14 mouse cellular contexts compared by ENCODE assay signal in genomic region chr1:134992046-134992645, GRCm38 (mm10). TPM values are rescaled to one million over a fixed set of nuclear protein-coding genes. Genes with fewer than 3 reads are reported as not detected.
DNase-seq lines count a peak whose midpoint lies in the region; ATAC-seq and TF ChIP-seq lines count a peak whose summit lies in the region.
"Had no signal": no experiment of that assay in that cellular context is flagged by ENCODE, and none has a peak within 500 bp of the region (broad histone marks: within the 10 kb centered on the region; RNA-seq: fewer than 3 reads in every experiment).

No protein-coding gene starts in this region.

- no peaks in the 10 kb centered on the region; the same call in 1 of the 2 replicates for H3K27me3 ChIP-seq in thymus, adult 2 months (ENCODE audit: control insufficient read depth, insufficient read depth, low read length)
- peaks cover 20% of the 10 kb centered on the region for H3K27me3 ChIP-seq in midbrain, embryonic 13.5 days
- H3K27me3 ChIP-seq in midbrain, embryonic 10.5 days (ENCODE audit: low read depth, poor library complexity, severe bottlenecking), result peaks cover 60% of the 10 kb centered on the region
- 0 out of 2 replicates have a peak, but pooled peaks cover 9% of the 10 kb centered on the region for H3K27me3 ChIP-seq in lung, postnatal 0 days (replicated peaks; ENCODE audit: insufficient read depth, low read length)

- TF ChIP-seq CTCF in thymus, adult 2 months (IDR thresholded peaks at IDR 0.05; ENCODE audit: borderline replicate concordance, control insufficient read depth, extremely low read depth, insufficient read depth, low read length, poor library complexity), result no peak
- TF ChIP-seq CTCF in lung, postnatal 0 days (IDR thresholded peaks at IDR 0.05), result no peak

- no peak overlapping the region for H3K9ac ChIP-seq in midbrain, embryonic 13.5 days (replicated peaks)
- no peak overlapping the region for H3K9ac ChIP-seq in lung, postnatal 0 days (replicated peaks; ENCODE audit: low read depth)
- H3K9ac ChIP-seq: hindbrain, embryonic 15.5 days; lung, embryonic 14.5 days had no signal

- peak; percentile 14 for DNase-seq in thymus, postnatal 25 days
- no peak for DNase-seq in thymus, adult 2 months
- DNase-seq in heart, postnatal 14 days, result peak; percentile 23 to 32
- DNase-seq in kidney, postnatal 10 days, result peak; percentile 64
- DNase-seq in thymus, postnatal 4 days, result peak; percentile 43
- no peak for DNase-seq in midbrain, embryonic 10.5 days (ENCODE audit: low spot score)
- DNase-seq in lung, postnatal 0 days (ENCODE audit: low spot score), result no peak
- DNase-seq: adrenal gland, adult 8-10 months; cerebellum, postnatal 36 days; liver; lung, embryonic 14.5 days; right cerebral cortex, postnatal 4 days had no signal

- intact Hi-C loops in heart, postnatal 14 days (cut with DNase I), result no loop called here

- no peak for TF ChIP-seq EP300 in lung, postnatal 0 days (IDR thresholded peaks at IDR 0.05)

- no peak for TF ChIP-seq POLR2A in thymus, adult 2 months (IDR thresholded peaks at IDR 0.05; ENCODE audit: control insufficient read depth, extremely low read depth, insufficient read depth, low read length, poor library complexity)

- no peaks in the 10 kb centered on the region for H3K9me3 ChIP-seq in midbrain, embryonic 13.5 days
- no peaks in the 10 kb centered on the region for H3K9me3 ChIP-seq in midbrain, embryonic 10.5 days (replicated peaks)
- no peaks in the 10 kb centered on the region for H3K9me3 ChIP-seq in lung, postnatal 0 days (ENCODE audit: low read length)
- H3K9me3 ChIP-seq: hindbrain, embryonic 15.5 days had no signal

- H3K4me2 ChIP-seq in midbrain, embryonic 13.5 days (replicated peaks), result no peak overlapping the region
- H3K4me2 ChIP-seq in lung, postnatal 0 days (replicated peaks; ENCODE audit: low read depth, low read length), result no peak overlapping the region
- H3K4me2 ChIP-seq: hindbrain, embryonic 15.5 days; lung, embryonic 14.5 days had no signal

- 43% methylated on average over 8 of the region's 8 CpGs for WGBS in thymus, adult 2 months
- 61% methylated on average over 8 of the region's 8 CpGs for WGBS in midbrain, embryonic 13.5 days
- WGBS in midbrain, embryonic 10.5 days, result 51% methylated on average over 8 of the region's 8 CpGs
- WGBS in lung, postnatal 0 days, result 26% methylated on average over 8 of the region's 8 CpGs

- peaks cover 17% of the 10 kb centered on the region for H3K4me1 ChIP-seq in thymus, adult 2 months (replicated peaks; ENCODE audit: control insufficient read depth, insufficient read depth, low read length)
- H3K4me1 ChIP-seq in midbrain, embryonic 13.5 days (replicated peaks), result peaks cover 15% of the 10 kb centered on the region
- H3K4me1 ChIP-seq in midbrain, embryonic 10.5 days, result peaks cover 16% of the 10 kb centered on the region
- no peaks in the 10 kb centered on the region for H3K4me1 ChIP-seq in lung, postnatal 0 days (ENCODE audit: insufficient read depth, low read depth, low read length)

- no peak overlapping the region for H3K27ac ChIP-seq in thymus, adult 2 months (ENCODE audit: control insufficient read depth, insufficient read depth, low read length)
- no peak overlapping the region for H3K27ac ChIP-seq in midbrain, embryonic 13.5 days
- no peak overlapping the region for H3K27ac ChIP-seq in midbrain, embryonic 10.5 days (replicated peaks)
- no peak overlapping the region for H3K27ac ChIP-seq in lung, postnatal 0 days (ENCODE audit: low read length)
- H3K27ac ChIP-seq: hindbrain, embryonic 15.5 days had no signal

- ATAC-seq in midbrain, embryonic 13.5 days, result no peak
- ATAC-seq in lung, postnatal 0 days, result no peak

- H3K36me3 ChIP-seq in thymus, adult 2 months (ENCODE audit: control insufficient read depth, insufficient read depth, low read length), result no peaks in the 10 kb centered on the region
- no peaks in the 10 kb centered on the region for H3K36me3 ChIP-seq in midbrain, embryonic 13.5 days
- no peaks in the 10 kb centered on the region for H3K36me3 ChIP-seq in midbrain, embryonic 10.5 days
- no peaks in the 10 kb centered on the region for H3K36me3 ChIP-seq in lung, postnatal 0 days (ENCODE audit: insufficient read depth, low read length)
- H3K36me3 ChIP-seq: hindbrain, embryonic 15.5 days had no signal

- H3K4me3 ChIP-seq in thymus, adult 2 months (ENCODE audit: control insufficient read depth, insufficient read depth, low read length), result no peak overlapping the region
- H3K4me3 ChIP-seq in midbrain, embryonic 13.5 days (replicated peaks), result no peak overlapping the region
- H3K4me3 ChIP-seq in midbrain, embryonic 10.5 days, result no peak overlapping the region
- H3K4me3 ChIP-seq in lung, postnatal 0 days (ENCODE audit: low read depth, low read length), result no peak overlapping the region
- H3K4me3 ChIP-seq: hindbrain, embryonic 15.5 days had no signal

RNA-seq across cellular contexts. Expression of gene Ube2t, which starts 29.8 kb away (rescaled TPM):
- 15.1 and 22.9 TPM in 2 replicates for polyA plus RNA-seq in thymus, adult 2 months (2012; rRNA removed)
- 1 to 10 TPM; 6.0 to 6.3 TPM for total RNA-seq in heart, postnatal 14 days (2021)
- polyA plus RNA-seq in midbrain, embryonic 13.5 days (2015; fragmentation: Nextera tagmentation; extraction: Ambion mirVana), result 21.6 and 21.8 TPM in 2 replicates
- polyA plus RNA-seq in midbrain, embryonic 10.5 days (2016; fragmentation: Nextera tagmentation; extraction: Ambion mirVana), result 54.2 and 61.5 TPM in 2 replicates
- polyA plus RNA-seq in lung, postnatal 0 days (2015; fragmentation: Nextera tagmentation; extraction: Ambion mirVana), result 4.7 and 5.6 TPM in 2 replicates

RNA-seq across cellular contexts. Expression of gene Ppp1r12b, which starts 36.4 kb away (rescaled TPM):
- 15.7 and 16.0 TPM in 2 replicates for polyA plus RNA-seq in thymus, adult 2 months (2012; rRNA removed)
- total RNA-seq in heart, postnatal 14 days (2021), result 100 to 1,000 TPM; 140 to 142 TPM
- 10.8 and 13.3 TPM in 2 replicates for polyA plus RNA-seq in midbrain, embryonic 13.5 days (2015; fragmentation: Nextera tagmentation; extraction: Ambion mirVana)
- 5.7 and 6.8 TPM in 2 replicates for polyA plus RNA-seq in midbrain, embryonic 10.5 days (2016; fragmentation: Nextera tagmentation; extraction: Ambion mirVana)
- 5.4 and 6.1 TPM in 2 replicates for polyA plus RNA-seq in lung, postnatal 0 days (2015; fragmentation: Nextera tagmentation; extraction: Ambion mirVana)

Comparison
In these comparisons a context has a peak if more than half of its experiments do, and no peak if none do; other contexts are left out.
1. DNase-seq: peak in thymus, postnatal 25 days (single experiment), heart, postnatal 14 days (2 of 2), kidney, postnatal 10 days (single experiment) and thymus, postnatal 4 days (single experiment); none in thymus, adult 2 months (single experiment), midbrain, embryonic 10.5 days (single experiment) and lung, postnatal 0 days (single experiment).